Mouse (Mus musculus): ENCODE results near the gene Nupr1l.
"Not testable (repeated sequence)": the region's sequence is repeated elsewhere in the genome, so short reads cannot be mapped to it uniquely, and the experiment has no call there.

The Nupr1l gene

DNA sequence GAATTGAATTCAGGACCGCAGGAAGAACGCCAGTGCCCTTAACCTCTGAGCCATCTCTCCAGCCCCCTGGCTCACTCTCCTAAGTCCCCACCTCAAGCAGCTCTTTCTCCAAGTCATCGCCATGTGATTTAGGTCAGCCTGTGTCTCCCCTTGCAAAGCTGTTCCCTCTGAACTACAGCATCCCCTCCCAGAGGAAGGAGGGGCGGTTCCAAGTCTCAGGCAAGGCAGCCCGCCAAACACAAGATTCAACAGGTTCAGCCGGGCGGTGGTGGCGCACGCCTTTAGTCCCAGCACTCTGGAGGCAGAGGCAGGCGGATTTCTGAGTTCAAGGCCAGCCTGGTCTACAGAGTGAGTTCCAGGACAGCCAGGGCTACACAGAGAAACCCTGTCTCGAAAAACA lies 7.2 kb downstream of the Nupr1l start:
- DNase-seq (ENCODE audit: extremely low read depth, low read depth, low spot score) = not testable (repeated sequence)

DNA sequence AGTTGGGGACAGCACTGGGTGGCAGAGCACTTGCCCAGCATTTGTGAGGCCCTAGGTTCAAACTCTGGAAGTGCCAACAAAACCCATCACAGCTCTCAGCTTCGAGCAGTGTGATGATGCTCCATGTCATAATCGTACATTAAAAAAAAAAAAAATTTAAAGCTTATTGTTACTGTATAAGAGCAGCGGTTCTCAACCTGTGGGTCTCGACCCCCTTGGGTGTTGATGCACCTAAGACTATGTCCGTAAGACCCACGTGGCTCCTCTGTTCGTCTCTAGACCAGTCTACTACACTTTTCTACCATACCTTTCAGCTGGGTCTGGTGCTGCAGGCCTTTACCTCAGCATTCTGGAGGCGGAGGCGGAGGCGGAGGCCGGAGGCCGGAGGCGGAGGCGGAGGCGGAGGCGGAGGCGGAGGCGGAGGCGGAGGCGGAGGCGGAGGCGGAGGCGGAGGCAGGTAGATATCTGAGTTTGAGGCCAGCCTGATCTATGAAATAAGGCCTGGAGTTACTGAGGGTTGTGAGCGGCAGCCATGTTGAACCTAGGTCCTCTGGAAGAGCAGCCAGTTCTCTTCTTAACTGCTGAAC lies 9.8 kb downstream of the Nupr1l start:
- no peak for DNase-seq (ENCODE audit: extremely low read depth, low read depth, low spot score)

DNA sequence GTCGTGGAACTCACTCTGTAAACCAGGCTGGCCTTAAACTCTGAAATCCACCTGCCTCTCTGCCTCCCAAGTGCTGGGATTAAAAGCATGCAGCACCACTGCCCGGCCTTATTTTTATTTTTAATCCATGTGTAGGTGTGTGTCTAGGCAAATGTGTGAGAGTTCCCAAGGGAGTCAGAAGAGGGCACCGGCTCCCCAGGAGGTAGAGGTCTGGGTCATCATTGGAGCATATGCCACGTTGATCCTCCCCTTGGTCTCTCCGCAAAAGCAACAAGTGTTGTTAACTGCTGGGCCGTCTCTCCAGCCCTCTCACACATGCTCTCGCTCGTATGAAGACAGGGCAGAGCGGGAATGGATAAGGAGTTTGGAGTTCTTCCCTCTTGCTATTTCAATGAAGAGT lies 10.4 kb downstream of the Nupr1l start:
- DNase-seq (ENCODE audit: extremely low read depth, low read depth, low spot score) = no peak

DNA sequence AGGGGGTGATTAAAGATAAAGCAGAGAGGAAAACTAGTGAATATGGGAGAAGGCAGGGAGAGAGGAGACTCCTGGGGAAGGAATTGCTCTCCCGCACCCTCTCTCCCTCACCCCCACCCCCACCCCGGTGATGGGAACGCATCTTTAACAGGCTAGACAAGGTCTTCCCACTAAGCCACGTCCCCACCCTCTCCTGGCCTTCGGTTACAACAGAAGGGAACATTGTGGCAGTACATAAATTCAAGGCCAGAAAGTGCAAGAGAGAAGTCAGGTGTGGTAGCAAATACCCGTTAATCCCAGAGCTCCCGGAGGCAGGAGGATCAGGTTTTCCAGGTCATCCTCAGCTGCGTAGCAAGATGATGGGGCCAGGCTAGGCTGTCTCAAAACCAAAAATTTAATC lies 11.0 kb downstream of the Nupr1l start:
- no peak for DNase-seq (ENCODE audit: extremely low read depth, low read depth, low spot score)

DNA sequence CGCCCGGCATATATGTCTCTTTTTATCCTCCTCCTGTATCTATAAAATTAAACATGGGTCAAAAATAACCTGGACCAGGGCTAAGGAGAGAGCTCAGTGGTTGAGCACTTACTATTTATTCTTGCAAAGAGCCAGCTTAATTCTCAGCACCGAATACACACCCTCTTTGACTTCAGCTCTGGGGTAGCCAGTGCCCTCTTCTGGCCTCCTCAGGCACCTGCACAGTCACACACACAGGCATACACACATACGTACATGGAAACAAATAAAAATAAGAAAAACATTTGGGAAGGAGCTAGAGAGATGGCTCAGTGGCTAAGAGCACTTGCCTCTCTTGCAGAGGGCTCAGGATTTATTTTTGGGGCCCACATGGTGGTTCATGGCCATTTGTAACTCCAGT lies 13.6 kb downstream of the Nupr1l start:
- DNase-seq (ENCODE audit: extremely low read depth, low read depth, low spot score) = no peak

DNA sequence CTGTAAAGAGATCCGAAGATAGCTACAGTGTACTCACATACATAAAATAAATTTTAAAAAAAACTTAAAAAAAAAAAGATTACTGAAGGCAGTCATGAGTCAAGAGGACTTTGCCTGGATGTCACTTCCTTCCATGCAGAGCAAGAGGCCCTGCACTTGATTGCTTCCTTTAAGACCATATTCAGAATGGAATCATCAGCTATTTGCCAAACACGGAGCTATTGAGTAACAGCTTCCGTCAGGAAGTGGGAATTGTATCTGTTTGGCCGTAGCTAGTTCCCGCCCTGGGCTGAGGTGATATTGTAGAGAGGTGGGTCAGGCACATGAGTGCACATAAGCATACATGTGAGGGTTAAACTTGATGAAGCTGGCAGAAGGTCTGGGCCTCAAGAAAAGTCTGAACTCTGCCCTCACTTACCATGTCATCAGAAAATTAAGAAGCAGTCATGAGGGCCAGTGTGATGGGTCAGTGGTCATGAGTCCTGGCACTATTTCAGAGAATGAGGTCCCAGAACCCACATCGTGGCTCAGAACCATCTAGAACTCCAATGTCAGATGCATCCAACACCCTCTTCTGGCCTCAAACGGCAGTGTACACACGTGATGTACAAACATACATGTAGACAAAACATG lies 16.6 kb downstream of the Nupr1l start:
- DNase-seq (ENCODE audit: extremely low read depth, low read depth, low spot score) = no peak

DNA sequence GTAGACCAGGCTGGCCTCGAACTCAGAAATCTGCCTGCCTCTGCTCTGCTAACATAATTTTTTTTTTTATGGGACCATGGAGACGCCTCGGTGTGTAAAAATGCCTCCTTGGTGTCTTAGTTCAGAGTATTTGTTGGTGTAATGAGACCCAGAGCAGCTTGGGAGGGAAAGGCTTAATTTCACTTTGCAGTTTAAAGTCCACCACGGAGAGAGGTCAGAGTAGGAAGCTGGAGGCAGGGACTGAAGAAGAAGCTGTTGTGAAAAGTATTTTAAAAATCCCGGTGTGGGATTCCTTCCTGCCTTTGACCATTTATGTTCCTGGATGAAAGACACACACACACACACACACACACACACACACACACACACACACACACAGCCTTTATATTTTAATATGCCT lies 17.6 kb downstream of the Nupr1l start:
- no peak for DNase-seq (ENCODE audit: extremely low read depth, low read depth, low spot score)

DNA sequence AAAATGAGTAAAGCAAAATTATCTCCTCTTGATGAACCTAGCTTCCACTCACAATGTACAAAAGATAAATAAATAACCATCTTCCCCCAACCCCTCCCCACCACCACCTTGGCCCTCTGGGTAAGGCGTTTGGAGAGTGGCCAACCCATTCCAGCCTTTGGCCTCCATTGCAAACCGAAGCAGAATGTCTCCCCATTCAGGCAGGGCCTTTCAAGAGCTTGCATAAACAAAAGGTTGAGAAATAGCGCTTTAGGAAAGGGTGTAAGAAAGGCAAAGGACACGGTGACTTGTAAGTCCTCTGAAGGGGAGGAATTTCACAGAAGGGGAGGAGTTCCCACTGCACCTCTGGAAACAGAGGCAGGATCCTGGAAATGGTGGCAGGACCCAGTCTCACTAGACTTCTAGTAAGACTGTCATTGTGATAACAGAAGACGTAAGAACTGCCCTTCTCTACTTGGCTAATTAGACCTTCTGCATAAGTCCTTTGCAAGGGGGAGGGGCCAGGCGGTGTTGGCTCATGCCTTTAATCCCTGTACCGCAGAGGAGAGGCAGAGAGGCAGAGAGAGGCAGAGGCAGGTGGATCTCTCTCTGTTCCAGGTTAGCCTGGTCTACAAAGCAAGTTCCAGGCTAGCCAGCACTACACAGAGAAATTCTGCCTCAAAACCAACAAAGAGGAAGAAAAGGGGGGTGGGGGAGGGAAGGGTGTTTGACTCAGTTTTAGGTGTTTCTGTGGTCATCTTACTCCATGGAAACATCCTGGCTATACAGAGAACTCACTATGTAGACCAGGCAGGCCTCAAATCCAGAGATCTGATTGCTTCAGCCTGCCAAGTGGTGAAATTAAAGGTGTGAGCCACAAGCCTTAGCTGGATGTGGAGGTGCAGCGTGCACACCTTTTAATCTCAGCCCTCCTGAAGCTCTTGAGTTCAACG lies 21.9 kb downstream of the Nupr1l start:
- DNase-seq (ENCODE audit: extremely low read depth, low read depth, low spot score) = peak; percentile 97

DNA sequence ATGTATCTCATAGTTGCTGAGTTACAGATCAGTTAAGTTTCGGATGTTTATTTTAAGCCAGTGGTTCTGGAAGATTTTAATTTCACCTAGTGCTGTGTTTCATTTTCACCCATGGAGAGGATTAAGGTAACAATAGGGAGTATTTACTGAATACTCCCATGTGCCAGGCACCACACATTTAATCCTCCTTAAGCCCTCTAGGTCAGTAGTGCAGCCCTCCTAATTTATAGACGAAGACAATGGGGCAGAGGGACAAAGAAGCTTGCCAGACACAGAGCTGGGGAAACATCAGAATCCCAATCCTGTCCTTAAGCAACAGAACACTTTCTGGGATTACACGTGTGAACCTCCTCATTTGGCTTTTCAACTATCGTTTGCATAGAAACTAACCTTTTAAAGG lies 28.6 kb downstream of the Nupr1l start:
- no peak for DNase-seq (ENCODE audit: extremely low read depth, low read depth, low spot score)

DNA sequence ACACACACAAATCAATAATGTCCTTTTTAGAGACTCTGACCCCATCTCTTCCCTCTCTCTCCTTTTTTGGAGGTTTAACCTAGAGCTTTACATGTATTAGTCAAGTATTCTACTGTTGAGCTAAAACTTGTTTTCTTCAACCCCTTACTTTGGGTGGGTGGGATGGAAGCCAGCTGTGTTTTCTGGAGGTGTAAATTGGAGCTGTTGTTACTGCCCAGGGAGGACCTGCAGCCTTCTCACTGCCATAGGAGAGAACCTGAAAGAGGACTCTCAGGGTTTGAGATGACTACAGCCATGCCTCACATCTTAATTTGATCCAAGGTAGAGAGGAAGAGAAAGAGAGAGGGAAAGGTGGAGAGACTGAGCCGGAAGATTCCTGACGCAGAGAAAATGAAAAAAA lies 31.9 kb downstream of the Nupr1l start:
- DNase-seq (ENCODE audit: extremely low read depth, low read depth, low spot score) = no peak

DNA sequence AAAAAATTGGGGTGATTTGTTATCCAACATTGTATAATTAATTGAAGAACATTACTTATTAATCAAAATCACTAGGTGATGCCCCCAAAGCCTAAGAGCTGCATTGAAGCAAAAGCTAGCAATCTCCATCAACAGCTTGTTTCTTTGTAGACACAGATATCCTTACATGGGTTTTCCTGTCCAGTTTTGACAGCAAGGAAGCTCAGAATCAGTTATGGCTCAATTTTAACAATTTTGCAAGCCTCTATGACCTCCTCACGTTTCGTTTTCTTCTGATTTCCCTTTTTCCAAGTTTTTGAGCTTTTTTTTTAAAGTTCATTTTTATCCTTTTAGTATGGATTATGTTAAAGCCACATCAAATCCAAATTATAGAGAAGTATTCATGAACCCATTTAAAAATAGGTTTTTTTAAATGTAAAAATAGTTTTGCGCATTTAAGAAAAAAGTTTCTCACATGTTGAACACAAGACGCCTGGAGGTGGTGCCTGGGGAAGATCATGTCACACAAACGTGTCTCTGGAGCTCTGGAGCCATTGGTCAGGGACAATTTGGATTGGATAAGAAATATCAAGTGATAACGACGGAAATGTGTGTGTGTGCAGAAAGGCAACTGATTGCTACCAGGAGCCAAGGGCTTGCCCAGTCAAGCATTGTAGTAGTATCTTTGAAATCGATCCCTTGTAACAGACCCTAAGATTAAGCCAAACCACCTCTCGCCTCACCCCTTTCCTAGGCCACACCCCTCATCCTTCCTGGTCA lies 32.6 kb downstream of the Nupr1l start:
- DNase-seq (ENCODE audit: extremely low read depth, low read depth, low spot score) = no peak

DNA sequence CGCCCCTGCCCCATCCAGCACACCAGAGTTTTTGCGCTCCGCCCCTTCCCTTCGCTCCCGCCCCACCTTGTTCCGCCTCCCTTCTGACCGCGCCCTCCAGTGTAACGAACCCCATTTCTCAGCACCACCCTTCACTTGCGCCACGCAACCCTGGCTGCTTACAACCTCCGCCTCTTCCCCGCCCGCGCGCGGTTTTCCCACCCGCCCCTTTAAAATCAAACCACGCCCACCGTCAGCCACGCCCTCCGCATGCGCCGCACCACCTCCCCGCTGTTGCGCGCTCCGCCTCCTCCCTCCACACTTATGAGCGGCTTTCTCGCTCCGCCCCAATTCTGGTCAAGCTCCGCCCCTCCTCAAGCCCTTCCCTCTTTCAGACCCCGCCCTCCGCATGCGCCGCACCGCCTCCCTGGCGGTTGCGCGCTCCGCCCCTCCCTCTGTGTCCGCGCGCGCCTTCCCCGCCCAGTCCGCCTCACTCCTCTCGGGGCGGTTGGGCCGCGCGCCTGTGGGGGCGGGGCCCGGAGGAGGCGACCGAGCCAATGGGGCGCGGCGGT lies 33.2 kb downstream of the Nupr1l start, which contains the start of gene Vkorc1l1:
Gene Vkorc1l1 (plus strand): TSS at position 476 of the 551 bp plus-strand sequence.
- DNase-seq (ENCODE audit: extremely low read depth, low read depth, low spot score) = peak; percentile 93

DNA sequence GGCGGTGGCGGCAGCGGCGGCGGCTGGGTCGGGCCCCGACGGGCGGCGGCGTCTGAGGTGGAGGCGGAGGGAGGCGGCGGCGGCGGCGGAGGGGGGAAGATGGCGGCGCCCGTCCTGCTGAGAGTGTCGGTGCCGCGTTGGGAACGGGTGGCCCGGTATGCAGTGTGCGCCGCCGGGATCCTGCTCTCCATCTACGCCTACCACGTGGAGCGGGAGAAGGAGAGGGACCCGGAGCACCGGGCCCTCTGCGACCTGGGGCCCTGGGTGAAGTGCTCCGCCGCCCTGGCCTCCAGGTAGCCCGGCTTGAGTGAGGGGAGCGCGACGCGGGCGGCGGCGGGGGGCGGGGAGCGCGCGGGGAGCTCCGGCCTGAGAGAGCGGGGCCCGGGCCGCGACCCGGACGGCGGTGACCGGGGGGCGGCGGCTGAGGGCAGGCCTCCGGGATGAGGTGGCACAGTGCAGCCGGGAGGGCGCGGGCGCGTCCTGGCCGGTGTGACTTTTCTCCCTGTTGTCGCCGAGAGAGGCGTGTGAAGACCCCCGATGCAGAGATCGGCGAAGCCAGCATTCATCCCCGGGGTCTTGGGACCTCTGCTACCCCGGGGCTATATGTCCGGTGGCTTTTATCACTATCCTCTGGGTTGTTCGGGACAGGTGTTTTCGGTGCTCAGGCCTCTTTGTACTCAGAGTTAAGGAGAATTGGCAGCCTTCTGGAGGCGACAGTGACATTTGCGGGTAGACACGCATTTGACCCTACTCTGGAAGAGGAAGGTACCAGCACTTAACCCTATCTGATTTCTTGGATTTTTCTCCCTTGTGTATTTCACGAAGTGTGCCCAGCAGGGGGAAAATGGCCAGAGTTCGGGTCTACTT lies 34.0 kb downstream of the Nupr1l start:
- DNase-seq (ENCODE audit: extremely low read depth, low read depth, low spot score) = not testable (repeated sequence)

DNA sequence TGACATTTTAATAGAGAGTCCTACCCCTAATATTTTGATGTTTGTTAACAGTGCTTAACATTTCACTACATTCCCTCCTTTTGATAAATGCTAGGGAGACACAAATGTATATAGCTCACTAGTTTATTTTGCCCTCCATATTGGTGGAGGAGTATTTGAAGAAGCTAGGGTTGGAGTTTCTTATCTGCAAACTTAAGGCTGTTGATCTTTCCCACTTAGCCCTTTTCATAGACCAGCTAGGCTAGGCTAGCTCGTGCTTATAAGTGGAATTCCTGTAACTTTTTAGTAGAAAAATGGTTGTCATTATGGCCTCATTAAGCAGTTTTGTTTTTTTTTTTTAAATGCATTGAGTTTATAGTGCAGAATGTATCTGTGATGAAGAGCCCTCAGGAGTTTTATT lies 35.1 kb downstream of the Nupr1l start:
- no peak for DNase-seq (ENCODE audit: extremely low read depth, low read depth, low spot score)

DNA sequence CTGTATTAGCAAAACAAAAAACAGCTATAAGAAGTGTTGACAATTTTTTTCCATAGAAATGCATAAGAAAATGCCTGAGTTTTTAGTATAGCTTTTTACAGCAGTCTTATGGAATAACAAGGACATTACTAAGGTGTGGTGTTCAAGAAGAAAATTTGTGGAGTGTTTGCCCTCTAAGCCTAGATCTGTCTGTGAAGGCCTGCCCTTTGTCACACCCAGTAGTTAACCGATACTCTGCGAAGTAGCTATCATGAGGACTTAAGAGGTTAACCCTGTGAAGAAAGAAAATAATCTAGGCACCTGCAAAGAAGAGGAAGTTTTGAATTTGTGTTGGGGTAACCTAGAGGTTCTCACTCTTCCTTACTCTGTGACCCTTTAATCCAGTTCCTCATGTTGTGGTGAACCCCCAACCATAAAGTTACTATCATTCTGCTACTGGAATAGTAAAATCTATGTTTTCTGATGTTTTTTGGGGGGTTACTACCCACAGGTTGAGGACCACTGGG lies 39.2 kb downstream of the Nupr1l start:
- DNase-seq (ENCODE audit: extremely low read depth, low read depth, low spot score) = no peak

DNA sequence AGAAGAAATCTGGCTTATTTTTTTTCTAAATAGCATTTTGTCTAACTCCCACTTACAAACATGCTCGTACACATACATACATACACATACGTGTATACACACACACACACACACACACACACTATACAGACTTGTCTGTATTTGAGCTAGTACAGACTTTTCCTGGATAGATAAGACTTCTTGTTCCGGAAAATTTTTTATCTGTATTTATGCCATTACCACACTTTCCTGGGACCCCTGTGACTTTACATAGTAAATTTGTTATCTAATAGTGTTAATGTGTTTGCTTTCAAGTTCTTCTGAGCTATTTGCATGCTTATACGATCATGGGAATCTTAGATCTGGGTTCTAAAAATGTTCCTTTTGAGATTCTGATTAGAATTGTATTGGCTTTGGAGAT lies 43.8 kb downstream of the Nupr1l start:
- DNase-seq (ENCODE audit: extremely low read depth, low read depth, low spot score) = no peak

DNA sequence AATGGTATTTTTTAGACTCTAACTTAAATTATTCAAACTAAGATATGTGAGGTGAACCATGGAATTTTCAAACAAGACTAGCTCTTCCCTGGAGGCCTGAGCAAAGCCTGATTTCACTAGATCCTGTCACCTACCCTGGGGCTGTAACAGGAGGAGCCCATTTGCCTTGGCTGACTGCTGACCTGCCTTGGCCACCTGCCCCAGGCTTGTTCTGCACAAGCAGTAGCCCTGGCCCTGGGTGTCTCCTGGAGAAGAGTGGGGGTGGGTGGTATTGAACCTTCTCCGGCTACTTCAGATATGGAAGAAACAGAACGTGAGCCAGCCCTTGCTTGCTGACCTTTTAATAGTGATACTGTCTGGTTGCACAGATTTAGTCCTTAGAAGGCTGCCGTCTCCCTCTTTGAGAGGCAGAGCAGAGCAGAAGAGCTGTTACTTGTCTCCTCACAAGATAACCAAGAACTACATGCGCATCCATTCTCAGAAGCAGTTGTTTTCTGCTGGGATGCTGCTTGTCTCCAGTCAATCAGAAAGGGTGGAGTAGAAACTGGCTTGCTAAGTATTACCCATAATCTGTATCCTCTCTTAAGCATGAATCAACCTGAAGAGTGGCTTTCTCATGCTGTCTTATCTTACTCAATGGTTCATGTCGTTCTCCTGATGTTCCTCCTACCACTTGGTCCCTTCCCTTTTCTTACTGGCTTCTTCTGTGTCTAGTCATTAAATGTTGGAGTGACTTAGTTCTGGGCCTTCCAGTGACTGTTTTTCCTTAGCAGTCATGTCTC lies 46.3 kb downstream of the Nupr1l start:
- DNase-seq (ENCODE audit: extremely low read depth, low read depth, low spot score) = no peak

DNA sequence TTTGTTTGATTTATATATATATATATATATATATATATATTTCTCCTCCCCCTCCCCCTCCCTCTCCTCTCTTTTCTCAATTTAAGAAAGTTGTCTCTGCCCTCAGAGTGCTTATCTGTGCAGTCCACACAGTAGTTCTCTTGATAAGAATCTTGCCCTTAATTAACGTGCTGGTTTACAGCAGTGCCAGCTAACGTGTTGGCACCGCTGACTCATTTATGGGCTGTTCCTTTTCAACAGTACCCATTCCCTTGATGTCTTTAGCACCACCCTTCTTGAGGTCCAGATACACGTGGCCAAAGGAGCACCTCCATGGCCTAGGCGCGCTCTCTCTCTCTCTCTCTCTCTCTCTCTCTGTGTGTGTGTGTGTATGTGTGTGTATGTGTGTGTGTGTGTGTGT lies 47.5 kb downstream of the Nupr1l start:
- DNase-seq (ENCODE audit: extremely low read depth, low read depth, low spot score) = no peak

DNA sequence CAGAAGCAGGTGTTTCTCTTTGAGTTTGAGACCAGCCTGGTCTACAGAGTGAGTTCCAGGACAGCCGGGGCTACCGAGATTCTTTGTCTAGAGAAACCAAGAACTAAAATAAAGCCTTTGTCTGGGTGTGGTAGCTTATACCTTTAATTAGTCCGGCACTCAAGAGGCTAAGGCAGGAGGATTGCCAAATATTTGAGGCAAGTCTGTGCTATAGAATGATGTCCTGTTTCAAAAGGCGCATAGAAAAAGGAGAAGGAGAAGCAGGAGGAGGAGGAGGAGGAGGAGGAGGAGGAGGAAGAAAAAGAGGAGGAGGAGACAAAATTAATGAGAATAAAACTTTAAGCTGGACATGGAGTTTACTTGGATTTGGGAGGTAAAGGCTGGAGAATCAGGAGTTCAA lies 54.9 kb downstream of the Nupr1l start:
- DNase-seq (ENCODE audit: extremely low read depth, low read depth, low spot score) = no peak
